Mouse (Mus musculus) E14TG2a.4 (cell line): ENCODE measurements around the gene Nelfcd.

Source experiments
- CTCF ChIP-seq: conservative IDR thresholded peaks from 2 replicates; pipeline ENCODE4 v1.5.1; 2014; ENCODE audit warnings: low read length
- NANOG ChIP-seq: IDR thresholded peaks from 2 replicates; pipeline ENCODE4 v1.6.1; 2014; ENCODE audit warnings: borderline replicate concordance, low read length, mixed read lengths
- POU5F1 ChIP-seq: IDR thresholded peaks from 2 replicates; pipeline ENCODE4 v1.6.1; 2014; ENCODE audit warnings: low read length, borderline replicate concordance

DNA sequence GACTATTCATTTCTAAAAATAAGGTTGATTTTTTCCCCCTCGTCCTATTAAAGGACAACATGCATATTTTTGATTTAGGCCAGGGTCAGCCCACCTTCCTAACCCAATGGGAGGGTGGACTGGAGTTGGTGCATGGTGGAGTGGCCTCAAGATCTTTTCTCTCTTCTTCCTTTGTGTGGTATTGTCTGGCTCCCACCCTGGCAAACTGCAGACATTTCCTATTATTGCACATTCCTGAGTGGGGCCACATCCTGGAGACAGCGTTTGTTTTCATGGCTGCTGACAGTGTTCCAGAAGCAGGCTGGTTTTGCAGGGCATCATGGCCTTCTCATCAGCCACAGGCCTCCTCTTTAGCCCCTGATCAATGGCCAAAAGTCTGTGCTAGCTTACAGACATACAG lies 27.4 kb downstream of the Nelfcd start:
- TF ChIP-seq CTCF (no peak), POU5F1 (no peak), NANOG (no peak)
